Mouse (Mus musculus): ENCODE data around the gene Emsy.

GRCm38 (mm10) chr7:98580441-98580840 is 76.1 kb downstream of the Emsy start:
- TF ChIP-seq EP300 (IDR thresholded peaks at IDR 0.05; ENCODE audit: low read depth) = no peak
- TF ChIP-seq CTCF (IDR thresholded peaks at IDR 0.05; ENCODE audit: low read depth) = no peak
